Mouse (Mus musculus) G1E (cell line): ENCODE results near the gene Alas2.

Experiments used
- CTCF ChIP-seq: IDR thresholded peaks from 2 replicates; pipeline ENCODE4 v1.5.1; 2012; ENCODE audit warnings: low read depth, low read length, inconsistent platforms, mixed read lengths
- GATA1 ChIP-seq: IDR thresholded peaks from 2 replicates; pipeline ENCODE4 v1.6.1; 2012; ENCODE audit warnings: borderline replicate concordance, low read length, inconsistent platforms, mixed read lengths
- GATA2 ChIP-seq: IDR thresholded peaks from 2 replicates; pipeline ENCODE4 v1.6.1; 2012; ENCODE audit warnings: low read depth, low read length, inconsistent platforms, borderline replicate concordance
- POLR2AphosphoS5 ChIP-seq: IDR thresholded peaks from 2 replicates; pipeline ENCODE4 v1.6.1; 2012; ENCODE audit warnings: low read depth, low read length, inconsistent platforms; ENCODE audit not compliant: insufficient replicate concordance
- TAL1 ChIP-seq: conservative IDR thresholded peaks from 2 replicates; pipeline ENCODE4 v1.6.1; 2012; ENCODE audit warnings: low read depth, low read length, inconsistent platforms, mixed read lengths

DNA sequence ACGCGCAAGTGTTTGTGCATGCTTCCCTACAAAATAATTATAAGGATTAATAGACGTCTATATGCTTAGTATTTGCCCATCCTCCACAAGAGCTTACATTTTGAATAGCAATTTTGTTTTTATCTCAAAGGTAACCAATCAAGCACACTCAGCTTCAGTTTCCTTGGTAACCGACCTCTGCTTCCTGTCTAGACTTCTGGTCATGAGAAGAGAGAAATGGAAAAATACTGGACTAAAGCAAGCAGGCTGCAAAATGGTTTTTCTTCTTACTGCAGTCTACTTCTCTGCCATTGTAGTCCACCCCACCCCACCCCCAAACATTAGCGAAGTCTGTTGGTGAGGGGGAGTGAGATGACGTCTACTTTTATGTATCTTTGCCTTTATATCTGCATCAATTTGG lies 35.9 kb upstream of the Alas2 start:
- TF ChIP-seq CTCF = no peak
- no peak for TF ChIP-seq GATA1
- no peak for TF ChIP-seq GATA2
- no peak for TF ChIP-seq TAL1
- no peak for TF ChIP-seq POLR2AphosphoS5
